ENCODE assay signal across 15 mouse cellular contexts in genomic region chr17:5022019-5022544, GRCm38 (mm10). TPM values are rescaled to one million over a fixed set of nuclear protein-coding genes. Genes with fewer than 3 reads are reported as not detected.
A peak's percentile ranks its signal among the peaks of the same experiment; 100 is the strongest.
DNase-seq lines count a peak whose midpoint lies in the region; ATAC-seq and TF ChIP-seq lines count a peak whose summit lies in the region.
"Had no signal": no experiment of that assay in that cellular context is flagged by ENCODE, and none has a peak within 500 bp of the region (broad histone marks: within the 10 kb centered on the region; RNA-seq: fewer than 3 reads in every experiment).

No protein-coding gene starts in this region.

- WGBS in forebrain, embryonic 13.5 days, result 64% methylated on average over 9 of the region's 9 CpGs
- 62% methylated on average over 9 of the region's 9 CpGs for WGBS in forebrain, embryonic 14.5 days

- TF ChIP-seq CTCF in layer of hippocampus, adult 2 months (conservative IDR thresholded peaks at IDR 0.05), result no peak
- TF ChIP-seq CTCF in left cerebral cortex, adult 2 months (IDR thresholded peaks at IDR 0.05), result no peak

- intact Hi-C loops in left cerebral cortex, adult 2 months (cut with DNase I), result no loop called here

- H3K4me1 ChIP-seq in forebrain, embryonic 13.5 days, result peaks cover 47% of the 10 kb centered on the region
- peaks cover 4% of the 10 kb centered on the region; the same call in 1 of the 2 replicates for H3K4me1 ChIP-seq in forebrain, embryonic 14.5 days (ENCODE audit: control insufficient read depth, insufficient read depth, low read length)

- H3K4me2 ChIP-seq in forebrain, embryonic 13.5 days, result no peak overlapping the region
- no peak overlapping the region for H3K4me2 ChIP-seq in forebrain, embryonic 14.5 days (ENCODE audit: low read length)
- H3K4me2 ChIP-seq: neural tube, embryonic 12.5 days had no signal

- DNase-seq in forebrain, embryonic 14.5 days (ENCODE audit: low spot score), result no peak
- DNase-seq in layer of hippocampus, adult 2 months (ENCODE audit: low spot score in 2 of 2), result no peak
- no peak for DNase-seq in layer of hippocampus, postnatal 25 days (ENCODE audit: extremely low spot score in 1 of 2, low spot score in 1 of 2)
- DNase-seq in urinary bladder, adult 2 months (ENCODE audit: low spot score), result peak; percentile 4
- no peak for DNase-seq in urinary bladder, postnatal 10 days (ENCODE audit: low spot score)
- no peak for DNase-seq in embryo, embryonic 10 days (ENCODE audit: low spot score)
- no peak for DNase-seq in left cerebral cortex, adult 2 months (ENCODE audit: extremely low spot score in 1 of 2, low spot score in 2 of 2)
- DNase-seq: cerebellum, adult 11 months; heart, adult 18-20 months; kidney, postnatal 25 days; thymus, postnatal 36 days had no signal

- no peaks in the 10 kb centered on the region for H3K9me3 ChIP-seq in forebrain, embryonic 13.5 days (replicated peaks)
- H3K9me3 ChIP-seq in forebrain, embryonic 14.5 days (replicated peaks; ENCODE audit: control insufficient read depth, low read length), result no peaks in the 10 kb centered on the region
- H3K9me3 ChIP-seq: neural tube, embryonic 12.5 days had no signal

- H3K27ac ChIP-seq in forebrain, embryonic 13.5 days, result no peak overlapping the region
- H3K27ac ChIP-seq in forebrain, embryonic 14.5 days (ENCODE audit: low read depth, low read length), result no peak overlapping the region
- peak overlapping the region; percentile 28; the same call in 1 of the 2 replicates for H3K27ac ChIP-seq in layer of hippocampus, adult 2 months
- no peak overlapping the region for H3K27ac ChIP-seq in left cerebral cortex, adult 2 months
- H3K27ac ChIP-seq: liver, embryonic 14.5 days; neural tube, embryonic 12.5 days had no signal

- H3K36me3 ChIP-seq in forebrain, embryonic 13.5 days (ENCODE audit: poor library complexity, severe bottlenecking), result peaks cover 5% of the 10 kb centered on the region; the same call in 1 of the 2 replicates
- no peaks in the 10 kb centered on the region for H3K36me3 ChIP-seq in forebrain, embryonic 14.5 days (ENCODE audit: control insufficient read depth, insufficient read depth, low read length)

- no peaks in the 10 kb centered on the region for H3K27me3 ChIP-seq in forebrain, embryonic 13.5 days
- H3K27me3 ChIP-seq in forebrain, embryonic 14.5 days (replicated peaks; ENCODE audit: control insufficient read depth, insufficient read depth, low read length), result no peaks in the 10 kb centered on the region
- H3K27me3 ChIP-seq: neural tube, embryonic 12.5 days; Patski had no signal

- no peak for ATAC-seq in forebrain, embryonic 13.5 days
- no peak for ATAC-seq in forebrain, embryonic 14.5 days
- ATAC-seq: Patski had no signal

- no peak overlapping the region for H3K4me3 ChIP-seq in forebrain, embryonic 13.5 days
- no peak overlapping the region for H3K4me3 ChIP-seq in forebrain, embryonic 14.5 days (ENCODE audit: low read depth, low read length)
- no peak overlapping the region for H3K4me3 ChIP-seq in layer of hippocampus, adult 2 months
- H3K4me3 ChIP-seq in left cerebral cortex, adult 2 months, result no peak overlapping the region
- H3K4me3 ChIP-seq: neural tube, embryonic 12.5 days had no signal

- 0 out of 2 replicates have a peak overlapping the region, but pooled peaks have one; percentile 5 for H3K9ac ChIP-seq in forebrain, embryonic 13.5 days
- no peak overlapping the region for H3K9ac ChIP-seq in forebrain, embryonic 14.5 days (ENCODE audit: low read length)
- H3K9ac ChIP-seq: liver, embryonic 14.5 days; neural tube, embryonic 12.5 days had no signal

RNA-seq across cellular contexts. Expression of gene Arid1b, which starts 27.9 kb away (rescaled TPM):
- 11.7 and 12.9 TPM in 2 replicates for polyA plus RNA-seq in forebrain, embryonic 13.5 days (2015; fragmentation: Nextera tagmentation; extraction: Ambion mirVana)
- polyA plus RNA-seq in forebrain, embryonic 14.5 days (2014; fragmentation: Nextera tagmentation; extraction: Ambion mirVana), result 11.1 and 14.7 TPM in 2 replicates
- 100 to 1,000 TPM; 114 to 119 TPM for total RNA-seq in layer of hippocampus, adult 2 months (2021)
- 100 to 1,000 TPM in 1 of 2 experiments, 10 to 100 TPM in 1; 86.8 to 102 TPM for total RNA-seq in layer of hippocampus, postnatal 25 days (2021)
- polyA plus RNA-seq in urinary bladder, adult 2 months (2012; rRNA removed), result 10.8 and 19.0 TPM in 2 replicates
- total RNA-seq in left cerebral cortex, adult 2 months (2021), result 10 to 100 TPM; 81.4 to 86.1 TPM
